Mouse (Mus musculus): Measurements from ENCODE around the gene Nln. TPM values are rescaled to one million over a fixed set of nuclear protein-coding genes. Genes with fewer than 3 reads are reported as not detected.
A peak's percentile ranks its signal among the peaks of the same experiment; 100 is the strongest.

Nln gene
- polyA plus RNA-seq, 1 experiment from 2014 or later = 21.5 TPM

DNA sequence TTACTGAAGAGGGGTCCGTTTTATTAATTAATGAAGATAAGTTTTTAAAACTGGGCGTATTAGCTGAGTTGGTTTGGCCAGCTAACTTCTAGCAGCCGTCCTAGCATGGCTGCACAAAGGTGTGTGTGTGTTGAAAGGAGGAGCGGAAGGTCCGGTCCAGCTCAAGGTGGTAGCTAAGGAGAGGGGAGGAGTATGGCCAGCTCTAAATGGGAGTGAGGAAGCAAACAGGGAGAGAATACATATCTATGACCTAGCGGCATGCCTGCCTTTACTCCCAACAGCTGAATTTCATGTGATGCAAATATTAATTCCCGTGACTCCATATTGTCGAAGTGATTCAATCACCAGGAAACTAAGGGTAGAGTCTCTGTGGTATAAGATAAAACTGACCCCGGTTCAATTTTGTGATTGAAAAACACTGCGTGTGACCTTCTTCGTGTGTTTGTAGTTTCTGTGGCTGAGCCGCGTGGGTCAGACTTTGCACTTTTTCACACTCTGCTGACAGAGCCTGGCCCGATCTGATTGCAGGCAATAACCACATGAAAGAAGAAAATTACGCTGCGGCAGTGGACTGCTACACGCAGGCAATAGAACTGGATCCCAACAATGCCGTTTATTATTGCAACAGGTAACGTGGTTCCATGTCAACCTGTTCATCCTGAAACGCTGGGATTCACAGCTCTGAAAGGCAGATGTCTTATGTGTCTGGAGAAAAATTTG is 14.4 kb upstream of the Nln start:
- WGBS = 74% methylated on average over 20 of the region's 20 CpGs
- Histone ChIP-seq H3K9ac (ENCODE audit: low read depth, low read length) (no peak overlapping the region), H3K36me3 (ENCODE audit: control insufficient read depth, insufficient read depth, low read length) (no peaks in the 10 kb centered on the region), H3K4me1 (ENCODE audit: control insufficient read depth, insufficient read depth, low read length) (0 out of 2 replicates have a peak, but pooled peaks cover 4% of the 10 kb centered on the region), H3K4me2 (replicated peaks; ENCODE audit: low read depth, low read length) (no peak overlapping the region), H3K9me3 (ENCODE audit: control insufficient read depth, low read length) (no peaks in the 10 kb centered on the region), H3K27ac (ENCODE audit: low read depth, low read length) (no peak overlapping the region), H3K4me3 (ENCODE audit: low read length) (no peak overlapping the region), H3K27me3 (ENCODE audit: control insufficient read depth, insufficient read depth, low read length) (no peaks in the 10 kb centered on the region)
- ATAC-seq (ENCODE audit: low FRiP score, low TSS enrichment) = no peak

DNA sequence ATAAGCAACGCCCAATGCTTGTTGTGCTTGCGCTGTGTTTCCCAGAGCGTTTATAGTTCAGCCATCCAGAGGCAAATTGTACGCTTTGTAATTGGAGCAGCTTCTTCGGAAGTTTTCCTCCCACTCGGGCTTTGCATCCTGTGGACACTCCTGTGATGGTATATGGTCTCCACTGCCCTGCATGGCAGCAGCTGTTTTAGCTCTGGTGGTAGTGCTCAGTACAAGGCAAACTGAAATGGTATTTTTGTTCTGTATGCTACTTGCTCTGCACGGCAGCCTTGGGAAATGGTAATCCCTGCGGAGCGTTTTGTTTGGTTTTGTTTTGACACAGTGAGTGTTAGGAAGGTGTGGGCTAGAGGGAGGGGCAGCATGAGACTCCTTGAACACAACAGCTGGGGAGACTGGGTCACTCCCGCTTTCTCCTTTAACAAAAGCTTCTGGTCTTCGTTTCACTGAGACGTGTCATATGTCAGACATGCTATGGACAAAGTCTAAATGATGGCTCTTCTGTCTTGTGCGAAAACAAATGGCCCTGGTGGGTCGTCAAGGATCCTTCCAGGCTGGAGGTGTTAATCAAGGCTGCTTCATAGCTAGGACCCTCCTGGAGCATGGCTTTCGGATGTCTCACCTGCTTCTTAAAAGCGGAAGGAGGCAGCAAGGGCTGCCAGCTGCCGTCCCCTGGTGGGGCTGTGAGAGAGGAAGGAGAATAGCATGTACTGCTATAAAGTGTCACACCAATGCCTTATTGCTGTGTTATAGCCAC is 12.8 kb upstream of the Nln start:
- Histone ChIP-seq H3K27me3 (ENCODE audit: control insufficient read depth, insufficient read depth, low read length) (no peaks in the 10 kb centered on the region), H3K9me3 (ENCODE audit: control insufficient read depth, low read length) (no peaks in the 10 kb centered on the region), H3K27ac (ENCODE audit: low read depth, low read length) (0 out of 2 replicates have a peak overlapping the region, but pooled peaks have one; percentile 32), H3K4me2 (replicated peaks; ENCODE audit: low read depth, low read length) (peak overlapping the region; percentile 27), H3K9ac (ENCODE audit: low read depth, low read length) (no peak overlapping the region), H3K36me3 (ENCODE audit: control insufficient read depth, insufficient read depth, low read length) (no peaks in the 10 kb centered on the region), H3K4me3 (ENCODE audit: low read length) (no peak overlapping the region), H3K4me1 (ENCODE audit: control insufficient read depth, insufficient read depth, low read length) (0 out of 2 replicates have a peak, but pooled peaks cover 4% of the 10 kb centered on the region)
- WGBS = 21% methylated on average over 17 of the region's 17 CpGs
- ATAC-seq (ENCODE audit: low FRiP score, low TSS enrichment) = peak; percentile 79

GRCm38 (mm10) chr13:104114827-104115226 is 5.4 kb upstream of the Nln start:
- Histone ChIP-seq H3K27ac (ENCODE audit: low read depth, low read length) (no peak overlapping the region), H3K36me3 (ENCODE audit: control insufficient read depth, insufficient read depth, low read length) (no peaks in the 10 kb centered on the region), H3K9me3 (ENCODE audit: control insufficient read depth, low read length) (no peaks in the 10 kb centered on the region), H3K4me2 (replicated peaks; ENCODE audit: low read depth, low read length) (no peak overlapping the region), H3K27me3 (ENCODE audit: control insufficient read depth, insufficient read depth, low read length) (no peaks in the 10 kb centered on the region), H3K9ac (ENCODE audit: low read depth, low read length) (no peak overlapping the region), H3K4me1 (ENCODE audit: control insufficient read depth, insufficient read depth, low read length) (no peaks in the 10 kb centered on the region), H3K4me3 (ENCODE audit: low read length) (no peak overlapping the region)
- ATAC-seq (ENCODE audit: low FRiP score, low TSS enrichment) = no peak
- 89% methylated on average over 2 of the region's 2 CpGs for WGBS

- H3K4me3 ChIP-seq (ENCODE audit: low read length) = no peak overlapping the region
- H3K9me3 ChIP-seq (ENCODE audit: control insufficient read depth, low read length) = no peaks in the 10 kb centered on the region
- H3K4me2 ChIP-seq (replicated peaks; ENCODE audit: low read depth, low read length) = no peak overlapping the region
- H3K27ac ChIP-seq (ENCODE audit: low read depth, low read length) = no peak overlapping the region
- no peaks in the 10 kb centered on the region for H3K4me1 ChIP-seq (ENCODE audit: control insufficient read depth, insufficient read depth, low read length)
- WGBS = 84% methylated on average over 4 of the region's 4 CpGs
- H3K27me3 ChIP-seq (ENCODE audit: control insufficient read depth, insufficient read depth, low read length) = no peaks in the 10 kb centered on the region
- no peaks in the 10 kb centered on the region for H3K36me3 ChIP-seq (ENCODE audit: control insufficient read depth, insufficient read depth, low read length)
- no peak overlapping the region for H3K9ac ChIP-seq (ENCODE audit: low read depth, low read length)
- ATAC-seq (ENCODE audit: low FRiP score, low TSS enrichment) = no peak
Observed at GRCm38 (mm10) chr13:104113782-104114181, 4.4 kb upstream of the Nln start.

DNA sequence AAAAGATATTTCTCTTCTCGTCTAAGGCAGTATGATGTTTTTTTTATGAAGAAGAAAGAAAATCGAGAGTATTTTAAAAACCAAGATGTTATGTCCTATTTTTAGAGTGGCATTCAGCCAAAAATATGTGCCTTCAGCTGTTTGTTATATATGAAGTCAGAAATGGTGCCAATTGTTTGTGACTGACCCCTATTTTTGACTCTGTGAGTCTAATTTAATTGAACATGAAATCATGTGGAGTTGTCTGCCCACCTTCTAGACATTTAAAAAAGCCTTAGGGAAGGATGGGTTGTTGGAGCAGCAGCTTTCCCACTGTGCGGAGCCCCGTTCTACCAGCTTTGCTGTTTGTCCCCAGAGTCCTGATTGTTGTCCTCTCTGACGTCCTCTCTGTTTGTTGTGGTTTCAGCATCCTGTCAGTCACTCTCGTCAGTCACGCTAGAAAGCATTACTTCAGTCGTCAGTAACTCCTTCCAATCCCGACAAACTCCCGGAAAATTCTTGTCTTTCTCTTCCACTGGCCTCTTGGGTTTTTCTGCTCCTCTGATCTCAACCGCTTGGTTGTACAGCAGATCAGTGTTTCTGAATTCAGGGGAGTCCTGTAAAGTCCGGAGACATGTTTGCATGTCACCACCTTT is 3.0 kb upstream of the Nln start:
- H3K9me3 ChIP-seq (ENCODE audit: control insufficient read depth, low read length) = no peaks in the 10 kb centered on the region
- H3K9ac ChIP-seq (ENCODE audit: low read depth, low read length) = no peak overlapping the region
- ATAC-seq (ENCODE audit: low FRiP score, low TSS enrichment) = no peak
- H3K27ac ChIP-seq (ENCODE audit: low read depth, low read length) = no peak overlapping the region
- H3K4me3 ChIP-seq (ENCODE audit: low read length) = no peak overlapping the region
- 72% methylated on average over 12 of the region's 12 CpGs for WGBS
- H3K4me1 ChIP-seq (ENCODE audit: control insufficient read depth, insufficient read depth, low read length) = no peaks in the 10 kb centered on the region
- no peaks in the 10 kb centered on the region for H3K27me3 ChIP-seq (ENCODE audit: control insufficient read depth, insufficient read depth, low read length)
- H3K36me3 ChIP-seq (ENCODE audit: control insufficient read depth, insufficient read depth, low read length) = no peaks in the 10 kb centered on the region
- H3K4me2 ChIP-seq (replicated peaks; ENCODE audit: low read depth, low read length) = no peak overlapping the region

DNA sequence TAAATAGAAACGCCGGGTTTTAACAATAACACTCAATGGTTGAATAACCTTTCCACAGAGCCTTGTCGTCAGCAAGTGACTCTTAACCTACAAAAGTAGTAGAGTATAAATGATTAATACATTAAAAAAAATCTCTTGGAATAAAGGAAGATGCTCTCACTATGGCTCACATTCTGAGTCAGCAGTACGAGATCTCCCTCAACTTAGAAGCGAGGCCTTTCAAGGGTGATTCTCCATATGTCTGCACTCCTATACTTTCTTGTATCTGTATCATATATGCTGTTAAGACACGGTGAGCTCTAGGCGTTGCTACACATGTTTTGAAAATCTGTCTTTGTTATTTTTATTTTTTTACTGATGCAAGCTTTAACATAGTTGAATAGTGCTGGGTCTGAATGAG is 1.1 kb upstream of the Nln start:
- H3K9ac ChIP-seq (ENCODE audit: low read depth, low read length) = peak overlapping the region; percentile 66
- no peaks in the 10 kb centered on the region for H3K27me3 ChIP-seq (ENCODE audit: control insufficient read depth, insufficient read depth, low read length)
- peak overlapping the region; percentile 86 for H3K4me3 ChIP-seq (ENCODE audit: low read length)
- no peaks in the 10 kb centered on the region for H3K4me1 ChIP-seq (ENCODE audit: control insufficient read depth, insufficient read depth, low read length)
- H3K36me3 ChIP-seq (ENCODE audit: control insufficient read depth, insufficient read depth, low read length) = no peaks in the 10 kb centered on the region
- no peak for ATAC-seq (ENCODE audit: low FRiP score, low TSS enrichment)
- H3K27ac ChIP-seq (ENCODE audit: low read depth, low read length) = no peak overlapping the region
- WGBS = 49% methylated on average over 7 of the region's 7 CpGs
- H3K9me3 ChIP-seq (ENCODE audit: control insufficient read depth, low read length) = no peaks in the 10 kb centered on the region
- H3K4me2 ChIP-seq (replicated peaks; ENCODE audit: low read depth, low read length) = peak overlapping the region; percentile 63

- no peak overlapping the region for H3K27ac ChIP-seq (ENCODE audit: low read depth, low read length)
- WGBS = 1% methylated on average over 35 of the region's 38 CpGs
- peak; percentile 80 for ATAC-seq (ENCODE audit: low FRiP score, low TSS enrichment)
Observed at GRCm38 (mm10) chr13:104109816-104110521, 555 bp upstream of the Nln start.

GRCm38 (mm10) chr13:104108651-104109287 is 645 bp downstream of the Nln start:
- ATAC-seq (ENCODE audit: low FRiP score, low TSS enrichment) = no peak; the same call in 1 of the 2 replicates
- WGBS = 1% methylated on average over 24 of the region's 24 CpGs
- H3K27me3 ChIP-seq (ENCODE audit: control insufficient read depth, insufficient read depth, low read length) = no peaks in the 10 kb centered on the region
- H3K9ac ChIP-seq (ENCODE audit: low read depth, low read length) = peak overlapping the region; percentile 59
- H3K4me3 ChIP-seq (ENCODE audit: low read length) = peak overlapping the region; percentile 86
- H3K9me3 ChIP-seq (ENCODE audit: control insufficient read depth, low read length) = peaks cover 4% of the 10 kb centered on the region; the same call in 1 of the 2 replicates
- no peaks in the 10 kb centered on the region for H3K4me1 ChIP-seq (ENCODE audit: control insufficient read depth, insufficient read depth, low read length)
- no peaks in the 10 kb centered on the region for H3K36me3 ChIP-seq (ENCODE audit: control insufficient read depth, insufficient read depth, low read length)
- peak overlapping the region; percentile 32; the same call in 1 of the 2 replicates for H3K27ac ChIP-seq (ENCODE audit: low read depth, low read length)
- peak overlapping the region; percentile 90 for H3K4me2 ChIP-seq (replicated peaks; ENCODE audit: low read depth, low read length)

More at GRCm38 (mm10) chr13:104109816-104110521, 555 bp upstream of the Nln start:
- Histone ChIP-seq H3K36me3 (ENCODE audit: control insufficient read depth, insufficient read depth, low read length) (no peaks in the 10 kb centered on the region), H3K9me3 (ENCODE audit: control insufficient read depth, low read length) (no peaks in the 10 kb centered on the region), H3K4me1 (ENCODE audit: control insufficient read depth, insufficient read depth, low read length) (no peaks in the 10 kb centered on the region), H3K4me3 (ENCODE audit: low read length) (peak overlapping the region; percentile 86), H3K9ac (ENCODE audit: low read depth, low read length) (peak overlapping the region; percentile 66), H3K27me3 (ENCODE audit: control insufficient read depth, insufficient read depth, low read length) (no peaks in the 10 kb centered on the region), H3K4me2 (replicated peaks; ENCODE audit: low read depth, low read length) (peak overlapping the region; percentile 63)
